Mouse (Mus musculus) neural tube, embryonic 14.5 days (tissue): ENCODE measurements at regions not wholly inside any gene's neighbourhood (a gene's known extent, or its start where the extent isn't known, plus 50 kb on each side); places are given as distances from the start of the nearest gene placed in this dataset.

Experiments
- ATAC-seq: fragments of 200-750 bp; cut with Nextera tagmentation; 2 replicates; pipeline ENCODE4 v1.8.0; 2017; ENCODE audit warnings: low read depth, mild to moderate bottlenecking, moderate TSS enrichment, moderate library complexity
- H3K27ac ChIP-seq: fragments of 300-500 bp; sonication (generic); 2 replicates; pipeline ENCODE4 v1.5.1; 2014; ENCODE audit warnings: low read depth, mild to moderate bottlenecking, control low read depth, low read length, moderate library complexity, mixed read lengths
- H3K27me3 ChIP-seq: fragments of 300-500 bp; sonication (generic); 2 replicates; pipeline ENCODE4 v1.6.1; 2014; ENCODE audit warnings: low read length; ENCODE audit not compliant: control insufficient read depth, insufficient read depth
- H3K36me3 ChIP-seq: fragments of 300-500 bp; sonication (generic); 2 replicates; pipeline ENCODE4 v1.6.1; 2014; ENCODE audit warnings: low read length, mixed read lengths; ENCODE audit not compliant: control insufficient read depth, insufficient read depth
- H3K4me1 ChIP-seq: fragments of 300-500 bp; sonication (generic); 2 replicates; pipeline ENCODE4 v1.6.1; 2014; ENCODE audit warnings: low read length; ENCODE audit not compliant: control insufficient read depth, insufficient read depth
- H3K4me2 ChIP-seq: fragments of 300-500 bp; sonication (generic); 2 replicates; pipeline ENCODE4 v1.6.1; 2014; ENCODE audit warnings: mild to moderate bottlenecking, low read depth, low read length, control low read depth
- H3K4me3 ChIP-seq: fragments of 300-500 bp; sonication (generic); 2 replicates; pipeline ENCODE4 v1.5.1; 2014; ENCODE audit warnings: low read depth, low read length, control low read depth, mixed read lengths
- H3K9ac ChIP-seq: fragments of 300-500 bp; sonication (generic); replicated peaks from 2 replicates; pipeline ENCODE4 v1.6.1; 2014; ENCODE audit warnings: low read depth, mild to moderate bottlenecking, control low read depth, low read length, mixed read lengths
- H3K9me3 ChIP-seq: fragments of 300-500 bp; sonication (generic); 2 replicates; pipeline ENCODE4 v1.6.1; 2016; ENCODE audit warnings: low read length; ENCODE audit not compliant: control insufficient read depth
- WGBS: fragments of 180-500 bp; shearing (Covaris S2); extraction: QIAGEN DNeasy Blood & Tissue Kit; methylation state at CpG from one replicate; pipeline ENCODE4 v1.1.7; 2014; 5-methylcytosine and 5-hydroxymethylcytosine counted together

DNA sequence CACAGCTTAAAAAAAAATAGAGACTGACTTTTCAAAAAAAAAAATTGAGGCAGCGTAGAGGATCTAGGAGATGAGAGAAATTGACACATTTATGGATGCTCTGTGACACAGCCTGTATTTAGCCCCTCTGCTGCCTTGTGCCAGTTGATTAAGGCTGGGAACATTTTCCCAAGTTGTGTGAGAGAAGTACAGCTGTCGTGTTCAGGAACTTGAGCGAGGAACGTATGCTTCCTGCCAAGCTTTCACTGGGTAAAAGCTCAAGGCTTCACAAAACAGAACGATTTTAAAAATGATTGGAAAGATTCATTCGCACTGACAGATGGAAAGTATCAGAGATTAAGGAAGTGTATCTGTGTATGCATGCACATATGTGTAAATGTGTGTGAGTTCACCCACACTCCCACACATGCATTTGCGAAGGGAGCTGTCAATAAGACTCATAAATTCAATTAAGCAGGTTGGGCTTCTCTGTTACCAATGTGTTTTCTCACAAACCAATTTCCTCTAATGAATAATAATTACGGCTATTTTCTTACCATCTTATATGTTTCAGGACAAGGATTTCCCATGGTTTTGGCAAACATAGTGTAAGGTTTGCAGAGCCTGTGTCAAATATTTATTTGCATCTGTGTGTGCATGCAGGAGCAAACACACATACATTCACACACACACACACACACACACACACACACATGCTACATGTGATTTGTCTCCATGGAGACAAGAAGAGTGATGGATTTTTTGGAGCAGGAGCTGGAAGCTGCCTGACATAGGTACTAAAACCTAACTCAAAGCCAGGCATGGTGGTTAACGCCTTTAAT, 662.9 kb upstream of the Kirrel3 start:
- Histone ChIP-seq H3K4me3 (no peak overlapping the region), H3K4me1 (no peaks in the 10 kb centered on the region), H3K27me3 (no peaks in the 10 kb centered on the region), H3K9me3 (no peaks in the 10 kb centered on the region), H3K27ac (no peak overlapping the region), H3K36me3 (no peaks in the 10 kb centered on the region), H3K9ac (no peak overlapping the region), H3K4me2 (no peak overlapping the region)
- 86% methylated on average over 9 of the region's 9 CpGs for WGBS
- ATAC-seq = no peak

DNA sequence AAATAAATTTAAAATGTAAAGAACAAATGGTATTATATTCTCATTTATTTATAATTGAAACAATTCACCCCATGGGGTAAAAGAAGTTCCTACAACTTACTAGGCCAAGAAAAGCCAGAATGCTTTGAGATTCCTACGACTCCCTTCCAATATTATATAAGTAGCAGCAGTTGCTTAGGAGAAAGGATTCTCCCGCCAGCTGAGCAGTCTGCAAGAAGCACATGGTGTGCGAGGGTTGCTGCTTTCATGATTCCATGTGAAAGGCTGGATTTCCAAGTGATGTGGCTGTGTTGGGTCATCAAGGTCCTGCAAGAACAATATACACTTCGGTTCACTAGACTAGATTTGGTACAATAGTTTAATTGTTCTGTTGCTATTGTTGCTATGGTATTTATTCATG, 659.6 kb upstream of the Kirrel3 start:
- Histone ChIP-seq H3K27ac (no peak overlapping the region), H3K9ac (no peak overlapping the region), H3K9me3 (no peaks in the 10 kb centered on the region)

DNA sequence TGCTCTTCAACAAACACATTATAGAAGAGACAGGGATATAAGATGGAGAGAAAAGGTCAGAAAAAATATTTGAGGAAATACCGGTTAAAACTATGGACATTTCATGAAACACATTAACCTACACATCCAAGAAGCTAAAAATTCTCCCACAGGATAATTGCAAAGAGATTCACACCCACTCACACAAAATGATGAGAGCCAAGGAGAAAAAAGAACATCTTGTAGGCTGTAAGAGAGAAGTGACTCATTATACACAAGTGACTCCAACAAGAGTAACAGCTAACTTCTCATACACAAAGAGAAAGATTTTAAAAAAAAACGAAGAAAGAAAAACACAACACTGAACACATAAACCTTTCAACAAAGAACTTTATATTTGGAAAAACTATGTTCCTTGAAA, 658.3 kb upstream of the Kirrel3 start:
- no peaks in the 10 kb centered on the region for H3K36me3 ChIP-seq
- H3K27me3 ChIP-seq = no peaks in the 10 kb centered on the region
- 87% methylated on average over 2 of the region's 2 CpGs for WGBS
- H3K27ac ChIP-seq = no peak overlapping the region
- no peaks in the 10 kb centered on the region for H3K9me3 ChIP-seq
- no peak for ATAC-seq
- H3K4me1 ChIP-seq = no peaks in the 10 kb centered on the region
- no peak overlapping the region for H3K9ac ChIP-seq
- H3K4me3 ChIP-seq = no peak overlapping the region
- no peak overlapping the region for H3K4me2 ChIP-seq

More for the DNA sequence above, 659.6 kb upstream of the Kirrel3 start:
- Histone ChIP-seq H3K4me2 (no peak overlapping the region), H3K36me3 (no peaks in the 10 kb centered on the region), H3K4me1 (no peaks in the 10 kb centered on the region), H3K27me3 (no peaks in the 10 kb centered on the region), H3K4me3 (no peak overlapping the region)
- ATAC-seq = no peak
- WGBS = 70% methylated on average over 4 of the region's 4 CpGs

DNA sequence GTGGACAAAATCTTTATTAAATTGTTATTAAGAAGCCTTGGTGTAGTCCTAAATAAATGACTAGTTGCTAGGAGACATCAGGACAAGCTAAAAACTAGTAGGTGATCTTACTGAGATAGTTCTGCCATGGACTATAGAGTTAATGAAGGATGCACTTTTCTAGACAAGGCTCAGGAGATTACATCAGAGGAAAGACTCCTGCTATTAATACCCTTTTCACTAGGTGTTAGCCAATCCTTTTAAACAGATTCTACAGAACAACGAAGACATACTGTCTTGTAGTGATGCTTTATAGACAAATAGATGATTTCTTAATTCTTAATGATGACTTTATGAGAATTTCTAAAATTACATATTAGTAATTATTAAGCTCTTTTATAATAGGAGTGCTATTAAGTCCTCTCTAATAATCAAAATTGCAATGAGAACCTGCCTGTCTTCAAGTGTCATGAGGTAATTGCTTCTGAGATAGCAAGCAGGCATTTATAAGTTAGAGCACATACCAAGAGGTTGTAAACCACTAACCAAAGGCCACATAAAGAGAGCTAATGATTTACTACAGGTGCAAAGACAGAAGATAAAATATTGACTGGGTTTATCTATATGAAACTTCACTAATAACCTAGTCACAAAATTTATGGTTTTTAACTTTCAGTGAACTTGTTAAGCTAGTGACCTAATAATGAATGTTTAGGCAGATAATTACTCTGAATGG, 647.9 kb upstream of the Kirrel3 start:
- Histone ChIP-seq H3K27me3 (no peaks in the 10 kb centered on the region), H3K9me3 (no peaks in the 10 kb centered on the region), H3K36me3 (no peaks in the 10 kb centered on the region), H3K9ac (no peak overlapping the region), H3K4me2 (no peak overlapping the region), H3K4me1 (no peaks in the 10 kb centered on the region), H3K4me3 (no peak overlapping the region), H3K27ac (no peak overlapping the region)
- no peak for ATAC-seq
- 72% methylated on average over 1 of the region's 1 CpGs for WGBS

DNA sequence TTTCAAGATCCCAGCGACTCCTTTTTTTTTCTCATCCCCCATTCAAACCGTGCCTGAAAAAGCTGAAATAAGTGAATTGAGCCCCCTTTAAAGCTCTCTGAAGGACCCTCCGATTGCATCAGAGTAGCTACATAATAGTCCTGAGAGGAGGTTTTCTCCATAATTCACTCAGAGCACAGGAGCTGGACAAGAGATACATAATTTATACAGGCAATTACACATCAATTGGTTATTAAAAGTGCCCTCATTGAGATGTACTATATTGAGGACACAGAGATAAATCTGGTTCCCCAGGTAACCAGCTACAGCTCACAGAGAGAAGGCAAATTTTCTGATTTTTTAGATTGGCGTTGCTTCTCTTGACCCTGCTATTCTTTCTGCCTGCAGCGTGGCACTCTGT, 636.1 kb upstream of the Kirrel3 start:
- no peak overlapping the region for H3K9ac ChIP-seq
- peak; percentile 54; the same call in 1 of the 2 replicates for ATAC-seq
- no peaks in the 10 kb centered on the region for H3K36me3 ChIP-seq
- 32% methylated on average over 5 of the region's 5 CpGs for WGBS
- H3K27me3 ChIP-seq = no peaks in the 10 kb centered on the region
- H3K4me2 ChIP-seq = no peak overlapping the region
- H3K4me1 ChIP-seq = no peaks in the 10 kb centered on the region
- no peak overlapping the region for H3K27ac ChIP-seq
- H3K4me3 ChIP-seq = no peak overlapping the region
- no peaks in the 10 kb centered on the region for H3K9me3 ChIP-seq

DNA sequence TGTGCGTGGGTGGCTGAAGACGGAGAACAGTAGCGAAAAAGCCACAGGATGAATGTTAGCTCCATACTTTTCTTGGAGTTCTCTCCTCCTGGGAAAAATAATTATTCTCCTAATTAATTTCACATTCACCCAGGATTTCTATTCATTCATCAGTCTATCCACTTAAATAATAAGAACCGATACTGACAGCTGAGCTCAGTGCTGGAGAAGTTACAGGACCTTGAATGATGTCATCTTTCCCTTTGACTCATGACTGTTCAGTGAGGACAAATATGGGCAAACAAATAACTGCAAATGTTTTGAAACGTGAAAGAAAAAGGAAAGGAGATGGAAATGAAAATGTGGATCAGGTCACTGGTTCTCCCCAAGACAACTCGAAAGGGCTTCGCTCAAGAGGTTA, 635.7 kb upstream of the Kirrel3 start:
- no peaks in the 10 kb centered on the region for H3K9me3 ChIP-seq
- H3K27ac ChIP-seq = no peak overlapping the region
- H3K4me1 ChIP-seq = no peaks in the 10 kb centered on the region
- H3K36me3 ChIP-seq = no peaks in the 10 kb centered on the region
- no peaks in the 10 kb centered on the region for H3K27me3 ChIP-seq
- 61% methylated on average over 7 of the region's 7 CpGs for WGBS
- no peak for ATAC-seq
- H3K9ac ChIP-seq = no peak overlapping the region
- H3K4me2 ChIP-seq = no peak overlapping the region
- H3K4me3 ChIP-seq = no peak overlapping the region

DNA sequence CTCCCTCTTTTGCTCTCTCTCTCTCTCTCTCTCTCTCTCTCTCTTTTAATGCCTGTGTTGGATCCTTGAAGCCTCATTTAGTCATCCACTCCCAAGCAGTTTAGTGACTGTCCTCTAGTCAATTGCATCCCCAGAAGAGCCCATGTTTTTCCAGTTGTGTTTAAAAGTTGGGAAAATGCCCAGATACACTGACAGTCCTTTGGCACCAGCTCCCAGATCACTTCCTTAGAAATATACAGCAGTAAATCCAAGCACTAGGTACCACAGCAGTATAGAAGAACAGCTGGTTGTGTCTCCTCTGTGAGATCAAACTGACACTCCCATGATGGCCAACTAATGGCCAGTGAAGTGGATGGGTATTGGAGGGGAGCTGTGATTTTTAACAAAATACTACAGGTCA, 634.7 kb upstream of the Kirrel3 start:
- ATAC-seq = no peak
- Histone ChIP-seq H3K4me2 (no peak overlapping the region), H3K4me3 (no peak overlapping the region), H3K36me3 (no peaks in the 10 kb centered on the region), H3K9me3 (no peaks in the 10 kb centered on the region), H3K4me1 (no peaks in the 10 kb centered on the region), H3K9ac (no peak overlapping the region), H3K27ac (no peak overlapping the region), H3K27me3 (no peaks in the 10 kb centered on the region)

DNA sequence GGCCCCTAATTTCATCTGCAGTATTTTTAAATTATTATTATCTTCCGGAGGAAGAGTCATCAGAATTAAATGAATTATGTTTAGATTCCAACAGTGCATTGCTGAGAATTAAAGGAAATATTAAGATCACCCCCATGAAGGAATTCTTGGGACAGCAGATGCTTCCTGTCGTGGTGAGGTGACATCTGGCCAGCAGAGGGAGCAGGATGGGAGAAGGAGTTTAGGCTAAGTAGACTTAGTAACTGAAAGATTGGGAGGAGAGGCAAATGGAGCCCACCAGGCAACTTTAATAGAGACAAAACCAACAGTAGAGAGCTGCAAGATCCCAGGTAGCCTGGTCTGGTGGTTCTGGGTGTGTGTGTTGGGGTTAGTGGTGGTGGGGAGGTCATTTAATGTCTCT, 629.5 kb upstream of the Kirrel3 start:
- no peak for ATAC-seq

DNA sequence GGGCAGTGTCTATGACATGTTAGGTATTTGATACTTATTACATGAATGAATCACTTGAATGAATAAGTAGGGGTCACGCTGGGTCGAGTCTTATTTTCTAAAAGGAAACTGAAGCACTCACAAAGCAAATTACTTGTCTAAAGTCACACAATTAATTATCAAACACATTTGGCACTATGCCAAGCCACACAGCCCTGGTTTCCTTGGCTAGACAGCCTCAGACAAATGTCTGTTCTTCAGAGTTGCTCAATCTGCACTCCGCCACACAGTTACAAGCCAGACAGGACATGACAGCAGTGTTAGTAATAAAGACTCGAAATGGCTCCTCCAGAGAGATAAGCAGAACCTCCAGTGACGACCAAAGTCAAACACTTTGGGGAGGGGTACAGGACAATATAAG, 627.2 kb upstream of the Kirrel3 start:
- ATAC-seq = no peak
- H3K9me3 ChIP-seq = no peaks in the 10 kb centered on the region
- H3K4me2 ChIP-seq = no peak overlapping the region
- no peak overlapping the region for H3K27ac ChIP-seq
- H3K4me3 ChIP-seq = no peak overlapping the region
- no peak overlapping the region for H3K9ac ChIP-seq
- 52% methylated on average over 5 of the region's 5 CpGs for WGBS
- H3K4me1 ChIP-seq = no peaks in the 10 kb centered on the region
- H3K36me3 ChIP-seq = no peaks in the 10 kb centered on the region
- no peaks in the 10 kb centered on the region for H3K27me3 ChIP-seq

More for the DNA sequence above, 629.5 kb upstream of the Kirrel3 start:
- H3K9ac ChIP-seq = no peak overlapping the region
- H3K27me3 ChIP-seq = no peaks in the 10 kb centered on the region
- H3K9me3 ChIP-seq = no peaks in the 10 kb centered on the region
- no peaks in the 10 kb centered on the region for H3K36me3 ChIP-seq
- H3K27ac ChIP-seq = no peak overlapping the region
- 34% methylated on average over 2 of the region's 2 CpGs for WGBS
- H3K4me3 ChIP-seq = no peak overlapping the region
- H3K4me2 ChIP-seq = no peak overlapping the region
- H3K4me1 ChIP-seq = no peaks in the 10 kb centered on the region
